Mouse (Mus musculus) brain, embryonic 14.5 days (tissue): ENCODE measurements at regions not wholly inside any gene's neighbourhood (a gene's known extent, or its start where the extent isn't known, plus 50 kb on each side); places are given as distances from the start of the nearest gene placed in this dataset.

Experiments
- CTCF ChIP-seq: fragments of 200-500 bp; IDR thresholded peaks from 2 replicates; pipeline ENCODE4 v1.5.1; 2012; ENCODE audit warnings: inconsistent platforms, mild to moderate bottlenecking, moderate library complexity, borderline replicate concordance; ENCODE audit not compliant: insufficient read depth, insufficient read length; ENCODE audit errors: extremely low read depth
- POLR2A ChIP-seq: fragments of 200-500 bp; IDR thresholded peaks from 2 replicates; pipeline ENCODE4 v1.6.1; 2012; ENCODE audit warnings: mild to moderate bottlenecking, inconsistent platforms, borderline replicate concordance; ENCODE audit not compliant: poor library complexity, insufficient read depth, insufficient read length, severe bottlenecking; ENCODE audit errors: extremely low read depth

GRCm38 (mm10) chr13:98429851-98430250 is 62.0 kb downstream of the Gm10320 start:
- no peak for TF ChIP-seq POLR2A
- no peak for TF ChIP-seq CTCF
